In the genomic region with DNA sequence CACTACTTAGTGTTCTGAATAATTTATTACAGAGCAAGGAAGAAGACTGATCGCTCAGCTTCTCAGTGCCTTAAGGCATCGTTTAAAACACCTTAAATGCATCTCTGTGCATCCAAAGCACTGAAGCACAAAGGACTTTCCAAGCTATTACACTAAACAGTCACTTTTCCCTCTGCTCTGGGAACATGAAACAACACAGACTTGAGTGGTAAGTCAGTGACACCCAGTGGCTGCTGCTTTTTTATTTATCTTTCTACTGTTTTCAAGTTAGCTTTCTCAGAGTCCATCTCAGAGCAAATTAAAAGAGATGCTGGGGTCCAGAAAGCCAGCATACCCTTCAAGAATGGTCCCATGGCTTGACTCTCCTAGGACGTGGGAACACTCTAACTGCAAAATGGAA, we compare ENCODE assay signal across 1 mouse cellular context.
TF ChIP-seq lines count a peak whose summit lies in the region.

No protein-coding gene starts in this region.

TF ChIP-seq in CH12.LX, 34 proteins besides CTCF, POLR2A, EP300 and RAD21:
- TF ChIP-seq TBP (conservative IDR thresholded peaks at IDR 0.05; ENCODE audit: low read depth, low read length) (no peak), SMC3 (IDR thresholded peaks at IDR 0.05; ENCODE audit: low read depth, low read length) (no peak), ETS1 (conservative IDR thresholded peaks at IDR 0.05; ENCODE audit: low read depth, low read length) (no peak), HCFC1 (IDR thresholded peaks at IDR 0.05; ENCODE audit: low read depth, low read length) (no peak), POLR2AphosphoS2 (IDR thresholded peaks at IDR 0.05; ENCODE audit: low read depth, low read length) (no peak), MEF2A (IDR thresholded peaks at IDR 0.05; ENCODE audit: borderline replicate concordance, low read depth, low read length) (no peak), CHD2 (IDR thresholded peaks at IDR 0.05; ENCODE audit: low read length) (no peak), CHD1 (IDR thresholded peaks at IDR 0.05; ENCODE audit: low read depth, low read length) (no peak), JUN (IDR thresholded peaks at IDR 0.05; ENCODE audit: insufficient read depth, low read depth, low read length) (no peak)
